Mouse (Mus musculus) B cell, adult (primary cell): ENCODE measurements around the gene Gm17482. TPM values are rescaled to one million over a fixed set of nuclear protein-coding genes. Genes with fewer than 3 reads are reported as not detected.

Experiments
- total RNA-seq: library from RNA; stranded (reverse); gene quantifications from 4 replicates; pipeline ENCODE4 v1.2.4, GENCODE M21; 2023; ENCODE audit not compliant: inconsistent age

Gene Gm17482
- total RNA-seq = not detected in 4 replicates

DNA sequence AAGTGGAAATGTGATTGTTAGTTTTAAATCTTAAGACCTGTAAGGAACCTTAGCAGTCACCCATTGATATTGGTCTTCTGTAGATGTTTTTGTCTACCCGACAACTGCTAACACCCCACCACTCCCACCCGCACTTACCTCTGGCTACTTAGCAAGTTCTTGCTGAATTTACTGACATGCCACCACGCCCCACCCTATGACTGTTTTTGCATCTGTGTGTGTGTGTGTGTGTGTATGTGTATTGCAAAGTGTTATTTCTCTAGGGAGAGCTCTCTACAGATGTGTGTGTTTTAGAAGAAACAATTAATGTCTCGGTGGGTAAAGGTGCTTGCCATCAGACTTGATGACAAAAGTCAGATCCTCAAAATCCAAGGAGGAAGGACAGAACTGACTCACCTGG, at the start of gene Gm17482:
Gene Gm17482, plus strand, starts transcription at position 301 of the 400 bp plus-strand sequence.

DNA sequence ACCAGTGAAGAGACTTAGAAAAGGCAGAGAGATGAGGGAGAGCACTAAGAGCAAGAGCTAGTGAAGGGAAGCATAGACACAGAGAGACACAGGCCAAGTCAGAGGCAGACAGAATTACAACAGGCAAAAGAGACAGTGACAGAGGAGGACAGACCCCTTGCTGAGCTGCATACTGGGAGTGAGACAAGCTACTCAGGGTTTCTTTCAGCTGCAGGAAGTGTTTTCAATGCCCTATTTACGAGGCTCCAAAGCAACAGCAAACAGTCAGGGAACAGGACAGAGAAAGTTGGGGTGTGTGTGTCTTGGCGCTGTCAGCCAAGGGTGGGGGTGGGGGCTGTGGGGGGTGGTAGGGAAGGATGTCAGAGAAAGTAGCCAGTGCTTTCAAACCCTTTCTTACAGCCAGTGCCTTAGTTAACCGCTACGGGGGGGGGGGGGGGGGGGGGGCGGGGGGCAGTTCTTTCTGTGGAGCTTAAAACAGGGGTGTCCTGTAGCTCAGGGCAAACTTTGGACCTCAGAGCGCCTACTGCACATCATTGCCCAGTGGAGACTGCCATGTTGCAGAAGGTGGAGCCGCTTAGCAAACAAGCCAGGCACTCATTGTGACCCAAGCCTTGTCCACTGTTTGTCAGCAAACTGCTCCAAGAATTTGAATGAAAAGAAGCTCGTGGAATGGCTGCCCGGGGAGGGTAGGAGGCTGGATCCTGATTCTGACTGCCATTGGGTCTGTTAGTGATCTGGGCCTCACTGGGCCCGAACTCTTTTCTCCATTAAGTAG, 25.1 kb downstream of the Gm17482 start, which contains the start of gene Timp4:
Gene Timp4, minus strand, starts transcription at position 107 of the 775 bp plus-strand sequence.

Other genes starting within 250 kb of the Gm17482 start
- 18.0 to 27.6 TPM (median 23.1 TPM) in 4 replicates for gene Tamm41, start 189.5 kb upstream of the Gm17482 start, total RNA-seq
- not detected in 4 replicates for gene Syn2, start 92.4 kb upstream of the Gm17482 start, total RNA-seq
- gene Timp4, start 24.9 kb downstream of the Gm17482 start, total RNA-seq = not detected in 4 replicates
- gene Pparg, start 133.6 kb downstream of the Gm17482 start, total RNA-seq = 0.61 to 1.1 TPM in 2 of 4 replicates, not detected in the others